Mouse (Mus musculus): ENCODE results near the gene Olfr1239.

The Olfr1239 gene

DNA sequence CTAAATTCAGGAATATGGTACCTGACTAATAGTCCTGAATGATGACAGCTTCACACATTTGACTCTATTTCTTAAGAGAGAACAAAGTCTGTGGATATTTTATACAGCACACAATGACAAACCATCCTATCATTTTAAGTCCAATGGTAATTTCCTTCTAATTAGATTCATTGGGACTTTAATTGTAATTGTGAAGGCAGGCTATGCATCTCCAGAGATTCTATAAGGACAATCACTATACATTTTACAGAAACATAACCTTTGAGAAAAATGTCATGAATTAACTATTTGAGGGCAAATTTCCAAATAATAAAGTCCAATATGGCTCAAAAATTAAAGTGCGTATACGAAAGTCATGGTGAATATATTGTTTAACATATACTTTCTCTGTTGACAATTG lies at the start of gene Olfr1239:
Gene Olfr1239, minus strand, starts transcription at position 101 of the 400 bp plus-strand sequence.
- DNase-seq (ENCODE audit: low spot score in 2 of 2), result no peak

DNA sequence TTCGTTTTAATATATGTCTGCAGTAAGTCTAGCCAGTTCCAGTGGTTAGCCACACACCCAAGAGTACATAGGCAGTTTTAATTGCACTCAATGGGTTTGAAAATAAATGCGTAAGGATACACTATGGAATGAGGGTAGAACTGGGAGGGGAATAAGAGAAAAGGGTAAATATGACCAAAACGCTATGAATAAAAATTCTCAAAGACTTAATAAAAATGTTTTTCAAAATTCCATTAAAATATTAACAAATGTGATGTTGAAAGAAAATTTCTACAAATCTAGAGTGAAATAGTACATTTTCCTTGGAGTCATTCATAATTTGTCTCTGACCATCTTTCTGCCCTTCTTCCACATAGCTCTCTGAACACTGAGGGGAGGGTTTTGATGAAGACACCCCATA lies 22.7 kb upstream of the Olfr1239 start, which contains the start of gene Olfr1240:
Gene Olfr1240, minus strand, starts transcription at position 101 of the 400 bp plus-strand sequence.
- DNase-seq (ENCODE audit: low spot score in 2 of 2), result no peak

GRCm38 (mm10) chr2:89414557-89414956 lies 5.7 kb downstream of the Olfr1239 start:
- no peak for DNase-seq (ENCODE audit: low spot score in 2 of 2)

GRCm38 (mm10) chr2:89409576-89409975 lies 10.6 kb downstream of the Olfr1239 start, which contains the start of gene Olfr1238:
TSS of gene Olfr1238 (minus strand) at chr2:89409676.
- DNase-seq (ENCODE audit: low spot score in 2 of 2), result no peak

DNA sequence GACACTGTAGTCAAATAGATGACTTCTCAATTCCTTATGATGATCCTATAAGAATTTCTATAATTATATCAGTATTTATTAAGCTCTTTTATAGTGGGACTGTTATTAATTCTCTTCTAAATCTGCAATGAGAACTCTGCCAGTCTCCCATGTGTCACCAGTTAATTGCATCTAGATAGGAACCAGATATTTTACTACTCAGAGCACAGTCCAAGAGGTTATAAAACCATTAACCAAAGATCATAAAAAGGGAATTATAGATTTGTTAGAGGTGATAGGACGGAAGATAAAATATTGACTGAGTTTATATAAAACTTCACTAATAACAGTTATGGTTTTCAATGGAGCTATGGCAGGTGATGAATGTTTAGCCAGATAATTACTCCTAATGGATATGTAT lies 19.3 kb downstream of the Olfr1239 start:
- no peak for DNase-seq (ENCODE audit: low spot score in 2 of 2)

All from frontal cortex, postnatal 14 days (tissue).